Mouse (Mus musculus): Measurements from ENCODE around the gene 9130213A22Rik. TPM values are rescaled to one million over a fixed set of nuclear protein-coding genes. Genes with fewer than 3 reads are reported as not detected.
"Not testable (repeated sequence)": the region's sequence is repeated elsewhere in the genome, so short reads cannot be mapped to it uniquely, and the experiment has no call there.

Gene 9130213A22Rik
- total RNA-seq, 2 experiments from 2014 or later: 0.21 TPM; not detected in 1

DNA sequence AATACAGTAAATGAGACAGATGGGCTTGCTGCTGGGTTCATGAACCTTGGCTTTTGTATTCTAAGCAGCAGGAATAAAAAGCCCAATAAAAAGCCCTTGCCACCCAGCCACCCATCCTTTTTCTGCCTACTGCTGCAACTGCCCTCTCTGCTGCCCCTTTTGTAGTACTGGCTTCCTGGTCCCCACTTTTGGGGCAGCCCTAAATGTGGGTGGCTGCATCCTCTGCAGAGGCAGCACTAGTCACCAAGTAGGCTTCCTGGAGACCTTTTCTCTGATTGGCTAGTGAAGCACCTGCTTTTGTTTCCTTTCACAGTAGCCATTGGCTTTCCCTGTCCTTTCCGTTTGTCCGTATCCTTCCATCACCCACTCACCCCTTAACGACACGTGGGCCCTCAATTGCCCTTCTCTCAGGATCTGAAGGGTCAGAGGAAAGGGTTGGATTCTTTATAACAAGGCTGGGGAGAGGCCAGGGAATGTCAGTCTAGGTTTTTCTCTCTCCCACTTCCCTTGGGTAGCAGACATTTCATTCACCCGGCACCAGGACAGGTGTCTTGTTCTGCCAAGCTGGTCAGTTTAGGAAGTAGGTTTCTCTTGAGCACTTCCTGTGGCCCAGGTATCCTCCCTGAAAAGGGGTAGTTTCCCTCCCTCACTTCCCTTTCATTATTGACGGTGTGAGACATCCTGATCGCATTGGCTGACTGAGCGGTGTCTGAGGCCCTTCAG lies 24.2 kb downstream of the 9130213A22Rik start:
- no peak for DNase-seq (ENCODE audit: low spot score)
- intact Hi-C loops (cut with DNase I): loop anchor here (5.0 kb wide), 1 partner anchor 299 kb away; the partner anchor contains the start of genes Cyb5d1, Naa38 and Tmem88

DNA sequence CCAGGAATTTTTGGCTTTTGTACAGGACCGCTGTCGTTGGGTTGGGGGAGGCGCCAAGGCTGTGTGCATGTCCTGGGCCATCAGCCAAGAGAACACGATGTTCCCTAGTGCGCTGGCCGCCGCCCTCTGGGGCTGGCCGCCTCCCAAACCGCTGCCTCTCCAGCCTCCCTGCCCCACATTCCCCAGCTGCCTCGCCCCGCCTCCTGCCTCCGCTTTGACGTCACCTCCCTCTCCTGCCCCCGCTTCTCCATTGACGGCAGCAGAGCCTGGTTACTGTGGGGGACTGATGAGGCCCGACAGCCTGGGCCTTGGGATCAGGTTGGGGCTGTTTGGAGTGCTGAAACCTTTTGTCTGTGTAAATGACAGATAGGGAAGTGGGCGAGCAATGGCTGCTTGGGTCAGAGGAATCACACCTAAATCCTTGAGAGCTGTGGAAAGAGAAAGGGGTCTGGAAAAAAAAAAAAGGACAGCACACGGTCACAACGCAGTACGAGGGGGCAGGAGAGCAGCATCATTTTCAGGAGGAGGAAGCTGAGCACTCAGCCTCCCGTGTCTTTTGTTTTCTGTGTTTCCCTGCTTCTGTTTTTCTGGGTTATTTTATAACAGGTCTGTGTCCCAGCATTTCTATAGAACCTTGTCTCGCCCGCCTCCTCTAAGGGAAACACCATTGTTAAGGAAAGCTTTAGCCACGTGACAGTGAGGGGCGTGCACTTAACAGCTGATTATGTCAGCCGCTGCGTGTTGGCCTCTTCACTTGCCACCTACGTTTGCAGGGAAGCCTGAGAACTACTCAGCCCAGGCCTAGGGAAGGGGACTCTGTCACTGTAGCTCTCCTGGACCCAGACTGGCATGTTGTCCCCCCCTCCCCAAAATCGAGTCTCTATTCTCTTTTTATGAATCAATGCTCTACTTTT lies 25.1 kb downstream of the 9130213A22Rik start:
- peak; percentile 100 for DNase-seq (ENCODE audit: low spot score)
- intact Hi-C loops (cut with DNase I): loop anchor here (1.0 to 5.0 kb wide), 2 partner anchors 25 to 300 kb away; partner anchors contain the start of genes 9130213A22Rik, Cyb5d1, Naa38 and Tmem88

DNA sequence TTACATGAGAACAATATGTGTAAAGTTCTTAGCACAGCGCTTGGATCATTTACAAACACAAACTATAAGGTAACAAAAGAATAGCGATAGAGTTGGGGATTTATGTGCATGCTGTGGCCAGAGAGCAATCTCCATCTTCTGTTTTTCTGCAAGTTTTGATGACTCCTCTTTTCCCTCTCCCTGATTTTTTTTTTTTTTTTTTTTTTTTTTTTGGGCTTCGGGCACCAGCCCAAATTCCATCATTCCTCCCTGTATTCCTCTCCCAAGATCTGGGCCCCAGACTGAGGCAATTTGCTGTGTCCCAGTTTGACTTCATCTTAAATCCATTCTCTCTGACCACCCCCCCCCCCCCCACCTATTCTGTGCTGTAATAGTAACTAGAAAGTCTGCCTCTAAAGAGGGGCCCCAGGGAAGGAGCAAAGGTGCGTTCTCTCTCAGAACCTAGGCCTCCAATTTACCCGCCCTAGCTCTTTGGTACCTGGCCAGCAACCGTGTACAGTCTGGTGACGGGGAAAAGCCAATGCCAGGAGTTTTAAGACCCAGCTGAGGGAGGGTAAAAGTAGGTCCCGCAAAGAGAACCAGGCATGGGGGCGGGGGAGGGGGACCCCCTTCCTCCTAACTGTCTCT lies 25.9 kb downstream of the 9130213A22Rik start:
- DNase-seq (ENCODE audit: low spot score): no peak
- intact Hi-C loops (cut with DNase I): loop anchor here (5.0 kb wide), 1 partner anchor 301 kb away; the partner anchor contains the start of genes Cyb5d1, Naa38 and Tmem88

DNA sequence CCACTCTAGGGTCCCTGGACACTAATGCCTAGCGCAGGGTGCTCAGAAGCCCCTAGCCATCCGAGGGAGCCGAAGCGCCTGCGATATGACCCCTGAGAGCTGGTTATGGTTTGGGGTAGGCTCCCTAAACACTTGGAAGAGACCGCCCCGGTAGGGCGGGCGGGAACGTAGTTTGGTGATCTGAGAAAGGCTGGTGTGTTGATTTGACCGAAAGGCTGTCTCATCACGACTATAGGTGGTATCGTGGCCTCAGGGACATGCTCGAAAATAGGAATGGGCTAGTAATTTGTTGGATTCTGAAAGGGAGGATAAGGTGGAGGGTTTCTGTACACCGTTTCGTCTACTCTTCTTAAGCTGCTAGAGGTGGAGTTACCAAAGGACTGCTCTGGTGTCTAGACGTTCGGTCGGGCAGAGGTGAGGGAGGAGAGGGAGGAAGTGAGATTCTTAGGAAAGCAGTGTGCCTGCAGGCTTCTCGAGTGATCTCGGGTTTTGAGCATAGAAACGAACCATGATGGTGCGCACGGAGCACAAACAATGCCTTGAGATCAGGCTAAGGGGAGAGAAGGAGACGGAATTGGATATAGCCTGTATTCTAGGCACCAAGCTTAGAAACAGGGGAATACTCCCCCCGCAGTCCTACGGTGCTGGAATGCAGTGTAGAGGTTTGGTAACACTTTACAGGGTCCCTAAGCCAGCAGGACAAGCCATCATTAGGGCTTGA lies 26.7 kb downstream of the 9130213A22Rik start:
- intact Hi-C loops (cut with DNase I): loop anchor here (5.0 kb wide), 1 partner anchor 302 kb away; the partner anchor contains the start of genes Cyb5d1, Naa38 and Tmem88
- DNase-seq (ENCODE audit: low spot score): no peak

DNA sequence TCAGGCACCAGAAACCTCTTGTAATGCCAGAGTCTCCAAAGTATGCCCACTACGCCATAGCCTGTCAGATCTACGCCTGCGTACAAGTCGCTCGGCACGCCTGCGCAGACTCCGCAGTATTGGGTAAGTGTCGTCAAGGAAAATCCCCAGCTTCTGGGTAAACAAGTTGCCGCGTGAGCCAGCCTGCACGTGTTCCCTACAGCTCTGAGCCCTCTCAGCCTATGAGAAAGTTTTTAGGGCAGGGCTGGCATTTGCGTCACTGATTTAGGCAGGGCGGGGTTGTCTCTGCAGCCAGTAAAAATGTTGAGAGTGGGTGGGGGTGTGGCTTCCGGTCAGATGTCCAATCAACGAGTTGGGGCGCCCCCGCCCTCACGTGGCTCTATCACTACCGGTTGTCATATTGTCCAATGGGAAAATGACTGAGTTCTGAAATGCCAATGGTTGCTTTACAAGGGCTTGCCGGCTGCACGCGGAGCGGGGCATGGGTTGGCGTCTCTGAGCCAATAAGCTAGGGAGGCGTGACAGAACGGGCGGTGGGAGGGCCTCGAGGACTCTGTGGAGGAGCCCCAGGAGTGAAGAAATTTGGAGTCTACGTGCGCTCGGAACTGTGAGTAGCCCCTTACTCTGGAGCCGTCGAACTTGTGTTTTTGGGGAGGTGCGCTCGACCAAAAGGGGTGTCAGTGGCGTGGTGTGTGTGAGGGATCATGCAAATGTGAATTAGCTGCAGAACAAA lies 27.5 kb downstream of the 9130213A22Rik start, which contains the start of gene Per1:
Gene Per1 (plus strand): TSS at position 521 of the 733 bp plus-strand sequence.
- intact Hi-C loops (cut with DNase I): loop anchor here (5.0 kb wide), 1 partner anchor 302 kb away; the partner anchor contains the start of genes Cyb5d1, Naa38 and Tmem88
- DNase-seq (ENCODE audit: low spot score): peak; percentile 100

DNA sequence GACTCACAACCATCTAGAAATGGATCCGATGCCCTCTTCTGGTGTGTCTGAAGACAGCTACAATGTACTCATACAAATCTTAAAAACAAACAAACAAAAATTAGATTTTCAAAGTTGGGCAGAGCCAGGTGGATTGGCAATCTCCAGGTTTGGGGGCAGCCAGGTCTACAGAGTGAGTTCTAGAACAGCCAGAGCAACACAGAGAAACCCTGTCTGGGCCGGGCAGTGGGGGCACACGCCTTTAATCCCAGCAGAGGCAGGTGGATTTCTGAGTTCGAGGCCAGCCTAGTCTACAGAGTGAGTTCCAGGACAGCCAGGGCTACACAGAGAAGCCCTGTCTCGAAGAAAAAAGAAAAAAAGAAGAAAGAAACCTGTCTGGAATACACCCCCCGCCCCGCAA lies 28.5 kb downstream of the 9130213A22Rik start:
- intact Hi-C loops (cut with DNase I): loop anchor here (2.0 kb wide), 1 partner anchor 27 kb away; the partner anchor contains the start of gene Hes7
- DNase-seq (ENCODE audit: low spot score): not testable (repeated sequence)

DNA sequence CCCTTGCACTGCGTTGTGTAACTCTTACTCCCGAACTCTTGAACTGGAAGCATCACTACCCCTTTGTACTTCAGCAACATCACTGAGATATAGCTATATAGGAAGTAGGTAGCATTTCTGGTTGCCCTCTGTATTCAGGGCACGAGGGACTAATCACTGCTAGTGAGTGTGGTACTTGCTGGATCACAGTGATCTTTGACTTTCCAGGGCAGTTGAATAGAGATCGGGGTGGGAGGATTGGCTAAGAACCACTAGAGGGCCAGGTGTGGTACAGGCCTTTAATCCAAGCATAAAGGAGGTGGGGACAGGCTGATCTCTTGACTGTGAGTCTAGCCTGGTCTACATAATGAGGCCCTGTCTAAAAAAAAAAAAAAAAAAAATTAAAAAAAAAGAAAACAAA lies 29.5 kb downstream of the 9130213A22Rik start:
- DNase-seq (ENCODE audit: low spot score): no peak
- intact Hi-C loops (cut with DNase I): loop anchor here (2.0 kb wide), 1 partner anchor 28 kb away; the partner anchor contains the start of gene Hes7

DNA sequence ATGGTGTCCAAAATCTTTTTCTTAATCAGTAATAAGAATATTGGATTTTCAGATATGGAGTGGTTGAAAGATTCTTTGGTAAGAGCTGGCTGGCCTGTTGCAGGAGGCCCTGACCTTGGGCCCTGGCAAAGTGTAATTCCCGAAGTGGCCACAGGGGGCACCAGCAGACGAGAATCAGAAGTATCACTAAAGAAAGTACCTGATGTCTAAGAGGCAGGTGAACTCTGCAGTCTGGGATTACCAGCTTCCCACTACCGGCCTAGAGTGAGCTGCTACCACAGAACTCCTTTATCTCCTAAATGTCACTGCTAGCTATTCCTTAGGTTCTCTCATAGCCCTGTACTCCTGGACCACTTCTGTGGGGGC lies 30.0 kb downstream of the 9130213A22Rik start:
- intact Hi-C loops (cut with DNase I): loop anchor here (2.0 kb wide), 1 partner anchor 28 kb away; the partner anchor contains the start of gene Hes7
- no peak for DNase-seq (ENCODE audit: low spot score)

DNA sequence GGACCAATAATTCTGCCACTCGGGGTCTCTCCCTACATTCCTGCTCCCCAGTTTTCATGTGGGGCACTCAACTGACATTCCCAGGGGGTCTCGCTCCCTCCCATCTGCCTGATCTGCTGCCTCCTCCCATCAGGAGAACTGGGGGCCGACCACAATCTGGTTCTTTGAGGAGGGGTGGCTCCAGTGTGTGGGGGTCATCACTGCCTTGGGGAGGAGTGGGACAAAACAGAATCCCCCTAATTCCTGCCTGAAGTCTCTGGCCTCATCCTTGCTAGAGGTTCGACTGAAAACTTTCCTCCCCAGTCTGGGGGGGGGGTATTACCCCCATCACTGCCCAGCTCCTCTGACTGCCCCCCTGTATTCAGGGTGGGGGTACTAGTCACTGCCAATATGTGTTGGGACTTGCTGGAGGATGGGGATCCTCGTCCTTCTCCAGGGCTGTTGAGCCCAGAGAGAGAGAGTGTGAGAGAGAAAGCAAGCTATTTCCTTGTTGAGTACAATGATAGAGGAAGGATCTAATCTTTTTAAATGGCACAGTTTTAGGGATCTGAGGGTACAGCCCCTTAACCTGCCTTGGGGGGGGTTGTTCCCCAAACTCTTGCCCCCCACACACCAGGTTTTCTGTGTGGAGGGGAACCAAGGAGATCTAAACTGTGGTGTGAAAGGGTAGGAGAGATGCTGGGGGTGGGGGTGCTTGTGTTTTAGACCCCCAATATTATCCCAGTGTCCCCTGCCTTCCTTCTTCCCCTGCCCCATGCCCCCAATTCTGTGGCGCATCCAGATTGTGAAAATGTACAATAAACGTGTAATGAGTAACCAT lies 30.6 kb downstream of the 9130213A22Rik start:
- intact Hi-C loops (cut with DNase I): loop anchor here (2.0 kb wide), 1 partner anchor 29 kb away; the partner anchor contains the start of gene Hes7
- DNase-seq (ENCODE audit: low spot score): no peak

DNA sequence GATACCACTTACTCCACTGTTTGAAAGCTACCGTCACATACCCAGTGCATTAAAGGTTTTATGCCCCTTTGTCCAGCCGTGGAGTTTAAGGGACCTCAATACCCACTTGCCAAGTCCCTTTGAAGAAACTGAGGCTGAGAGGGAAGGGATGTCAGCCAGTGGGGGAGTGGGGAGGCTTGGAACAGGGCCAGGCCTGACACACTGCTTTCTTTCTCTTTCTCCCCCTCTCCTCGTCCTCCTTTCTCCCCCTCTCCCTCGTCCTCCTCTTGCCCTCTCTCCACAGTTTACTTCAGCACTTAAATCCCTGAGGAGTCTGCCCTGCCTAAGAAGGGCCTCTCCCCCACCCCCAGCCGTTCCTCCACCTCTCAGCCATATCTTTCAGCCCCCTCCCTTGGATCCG lies 32.0 kb downstream of the 9130213A22Rik start:
- DNase-seq (ENCODE audit: low spot score): no peak
- intact Hi-C loops (cut with DNase I): no loop called here

DNA sequence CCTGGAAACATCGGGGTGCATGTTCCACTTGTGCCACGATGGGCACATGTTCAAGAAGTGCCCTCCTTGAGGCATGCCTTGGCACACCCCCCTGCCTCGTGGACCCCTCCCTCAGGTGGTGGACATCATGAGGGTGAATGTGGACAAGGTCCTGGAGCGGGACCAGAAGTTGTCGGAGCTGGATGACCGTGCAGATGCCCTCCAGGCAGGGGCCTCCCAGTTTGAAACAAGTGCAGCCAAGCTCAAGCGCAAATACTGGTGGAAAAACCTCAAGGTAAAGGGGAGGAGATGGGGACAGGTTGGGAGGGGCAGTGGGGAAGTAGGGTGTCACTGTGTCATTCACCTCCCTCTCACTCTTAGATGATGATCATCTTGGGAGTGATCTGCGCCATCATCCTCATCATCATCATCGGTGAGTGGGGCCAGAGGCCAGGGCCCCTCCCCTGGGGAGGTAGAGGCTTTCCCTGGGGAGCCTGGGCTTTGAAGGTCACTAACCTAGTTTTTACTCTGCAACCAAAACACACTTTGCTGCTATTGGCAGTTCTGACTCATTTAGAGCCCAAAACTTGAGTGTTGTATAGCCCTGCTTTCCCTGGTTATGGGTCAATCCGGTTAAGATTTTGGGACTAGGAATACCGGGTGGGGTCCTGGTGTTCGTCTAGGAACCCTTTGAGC lies 32.6 kb downstream of the 9130213A22Rik start:
- no peak for DNase-seq (ENCODE audit: low spot score)
- intact Hi-C loops (cut with DNase I): loop anchor here (2.0 kb wide), 1 partner anchor 19 kb away; the partner anchor contains the start of gene Tmem107

DNA sequence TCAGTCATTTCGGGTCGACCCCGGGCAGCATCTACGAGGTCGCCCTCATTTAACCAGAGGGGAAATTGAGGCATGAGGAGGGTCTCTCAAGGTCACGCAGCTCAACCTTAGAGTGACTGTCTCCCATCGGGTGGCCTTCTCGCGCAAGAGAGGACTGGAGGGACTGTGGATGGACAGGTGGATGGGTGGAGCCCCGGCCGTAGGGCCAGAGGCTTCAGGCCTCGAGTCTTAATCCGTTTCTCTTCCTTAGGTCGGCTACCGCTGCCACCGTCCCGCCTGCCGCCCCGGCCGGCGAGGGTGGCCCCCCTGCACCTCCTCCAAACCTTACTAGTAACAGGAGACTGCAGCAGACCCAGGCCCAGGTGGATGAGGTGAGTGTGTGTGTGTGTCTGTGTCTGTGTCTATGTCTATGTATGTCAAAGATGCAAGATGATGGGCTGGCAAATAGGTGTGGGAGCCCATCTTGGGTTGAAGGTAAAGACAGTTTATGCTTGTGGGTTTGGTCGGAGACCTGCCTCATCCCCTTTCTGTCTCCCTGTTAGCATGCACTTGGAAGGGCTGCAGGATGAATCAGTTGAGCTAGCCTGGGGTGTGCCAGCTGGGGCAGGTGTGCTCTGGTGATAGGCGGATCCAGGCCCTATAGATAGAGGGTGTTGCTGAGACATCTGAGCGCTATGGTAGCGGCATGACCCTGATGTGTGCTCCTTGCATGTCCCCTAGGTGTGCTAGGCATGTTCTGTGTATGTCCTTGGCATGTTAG lies 33.4 kb downstream of the 9130213A22Rik start:
- intact Hi-C loops (cut with DNase I): loop anchor here (2.0 kb wide), 1 partner anchor 18 kb away; the partner anchor contains the start of gene Tmem107
- DNase-seq (ENCODE audit: low spot score): no peak

DNA sequence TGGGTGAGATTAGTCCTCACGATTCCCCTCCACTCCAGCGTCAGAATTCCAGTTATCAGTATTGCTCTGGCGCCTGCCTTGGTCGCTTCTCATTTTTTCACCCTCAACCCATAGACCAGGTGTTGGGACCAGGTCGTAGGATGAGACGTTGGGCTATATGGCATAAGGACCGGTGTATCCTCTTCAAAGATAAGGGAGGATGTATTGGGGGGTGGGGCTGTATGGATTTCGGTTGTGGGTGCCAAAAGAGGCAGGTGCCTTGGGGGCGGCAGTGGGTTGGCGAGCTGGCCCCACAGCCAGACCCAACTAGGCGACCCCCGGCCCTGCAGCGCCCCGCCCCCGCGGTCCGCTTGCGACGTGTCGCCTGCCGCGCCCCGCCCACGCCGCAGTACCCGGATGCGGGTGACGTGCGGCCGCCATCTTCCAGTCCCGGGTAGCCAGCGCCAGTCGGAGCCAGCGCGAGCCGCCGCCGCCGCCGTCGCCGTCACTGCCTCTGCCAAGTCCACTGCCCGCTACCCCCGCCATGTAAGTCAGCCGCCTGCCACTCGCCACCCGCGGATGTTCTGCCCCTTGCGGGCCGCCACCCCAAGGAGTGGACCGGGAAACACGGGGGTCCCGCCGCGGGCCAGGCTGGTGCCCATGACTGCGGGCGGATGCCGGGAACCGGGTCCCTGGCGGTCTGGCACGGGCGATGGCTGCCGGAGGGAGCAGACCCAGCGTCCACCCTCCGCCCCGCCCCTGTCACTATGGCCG lies 34.1 kb downstream of the 9130213A22Rik start, which contains the start of gene Vamp2:
Gene Vamp2 (plus strand): TSS at position 388 of the 753 bp plus-strand sequence.
- intact Hi-C loops (cut with DNase I): loop anchor here (2.0 kb wide), 1 partner anchor 17 kb away; the partner anchor contains the start of gene Tmem107
- peak; percentile 85 for DNase-seq (ENCODE audit: low spot score)

DNA sequence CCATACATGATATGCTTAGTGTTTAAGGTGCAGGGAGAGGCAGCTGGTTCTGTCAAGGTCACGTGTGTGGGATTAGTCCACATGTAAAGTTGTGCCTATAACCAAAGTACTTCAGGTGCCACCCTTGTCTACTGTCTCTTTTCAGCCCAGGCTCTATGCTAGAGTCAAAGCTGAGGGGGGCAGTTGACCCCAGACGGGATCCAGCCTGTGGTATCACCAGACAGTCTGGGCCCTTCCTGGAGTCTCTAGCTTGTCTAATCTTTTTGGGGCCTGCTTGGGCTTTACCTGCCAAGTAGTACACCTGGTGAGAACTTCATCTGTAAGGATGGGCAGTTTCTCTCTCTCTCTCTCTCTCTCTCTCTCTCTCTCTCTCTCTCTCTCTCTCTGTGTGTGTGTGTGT lies 34.8 kb downstream of the 9130213A22Rik start:
- DNase-seq (ENCODE audit: low spot score): no peak
- intact Hi-C loops (cut with DNase I): no loop called here

DNA sequence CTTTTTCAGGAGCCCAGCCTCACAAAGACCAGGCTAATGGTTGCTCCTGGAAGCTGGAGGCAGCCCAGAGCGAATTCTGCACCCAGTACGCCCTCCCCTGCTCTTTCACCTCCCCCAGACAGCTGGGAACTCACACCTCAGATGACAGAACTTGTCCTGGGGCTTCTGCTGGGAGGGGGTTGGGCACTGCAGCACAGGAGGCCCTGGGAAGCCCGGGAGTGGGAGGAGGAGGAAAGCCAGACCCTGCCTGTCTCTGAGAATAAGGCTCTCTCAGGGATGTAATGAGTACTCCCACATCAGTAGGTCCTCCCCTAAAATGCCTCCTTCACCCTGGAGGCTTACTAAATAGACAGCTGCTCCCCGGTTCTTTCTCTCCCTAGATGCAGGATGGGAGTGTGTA lies 35.3 kb downstream of the 9130213A22Rik start:
- no peak for DNase-seq (ENCODE audit: low spot score)
- intact Hi-C loops (cut with DNase I): no loop called here
